Mouse (Mus musculus) right cerebral cortex, postnatal 25 days (tissue): ENCODE results near the gene Rnf214.
A peak's percentile ranks its signal among the peaks of the same experiment; 100 is the strongest.

ENCODE experiments used
- DNase-seq: peaks from one replicate; pipeline ENCODE4 v3.0.0; 2022

Gene Rnf214

DNA sequence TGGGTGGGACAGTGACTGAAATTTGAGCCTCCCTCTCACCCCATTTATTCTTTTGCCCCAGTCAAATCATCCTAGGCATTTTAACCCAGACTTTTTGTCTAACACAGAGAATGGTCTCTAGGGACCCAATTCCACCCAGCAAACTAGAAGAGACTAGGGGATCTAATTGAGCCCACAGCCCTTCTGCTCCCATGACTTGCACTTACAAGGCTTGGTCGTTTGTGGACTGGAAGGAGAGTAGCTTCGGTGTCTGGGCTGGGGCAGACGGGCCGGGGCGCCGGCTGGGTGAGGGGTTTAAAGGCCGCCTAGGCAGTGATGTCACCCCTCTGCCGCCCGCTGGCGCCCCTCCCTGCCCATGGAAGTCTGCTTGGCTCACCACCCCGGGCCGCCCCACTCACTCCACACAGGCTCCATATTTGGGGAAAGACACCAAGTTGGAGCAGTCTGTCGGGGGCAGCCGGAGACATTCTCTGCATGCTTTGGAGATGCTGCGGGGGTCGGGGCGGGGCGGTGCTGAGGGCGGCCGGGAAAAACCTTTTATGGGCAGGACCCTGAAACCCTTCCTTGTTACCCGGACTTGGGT, 29.0 kb upstream of the Rnf214 start, which contains the start of gene Tagln:
Gene Tagln (minus strand): TSS at position 431 of the 583 bp plus-strand sequence.
- no peak for DNase-seq

DNA sequence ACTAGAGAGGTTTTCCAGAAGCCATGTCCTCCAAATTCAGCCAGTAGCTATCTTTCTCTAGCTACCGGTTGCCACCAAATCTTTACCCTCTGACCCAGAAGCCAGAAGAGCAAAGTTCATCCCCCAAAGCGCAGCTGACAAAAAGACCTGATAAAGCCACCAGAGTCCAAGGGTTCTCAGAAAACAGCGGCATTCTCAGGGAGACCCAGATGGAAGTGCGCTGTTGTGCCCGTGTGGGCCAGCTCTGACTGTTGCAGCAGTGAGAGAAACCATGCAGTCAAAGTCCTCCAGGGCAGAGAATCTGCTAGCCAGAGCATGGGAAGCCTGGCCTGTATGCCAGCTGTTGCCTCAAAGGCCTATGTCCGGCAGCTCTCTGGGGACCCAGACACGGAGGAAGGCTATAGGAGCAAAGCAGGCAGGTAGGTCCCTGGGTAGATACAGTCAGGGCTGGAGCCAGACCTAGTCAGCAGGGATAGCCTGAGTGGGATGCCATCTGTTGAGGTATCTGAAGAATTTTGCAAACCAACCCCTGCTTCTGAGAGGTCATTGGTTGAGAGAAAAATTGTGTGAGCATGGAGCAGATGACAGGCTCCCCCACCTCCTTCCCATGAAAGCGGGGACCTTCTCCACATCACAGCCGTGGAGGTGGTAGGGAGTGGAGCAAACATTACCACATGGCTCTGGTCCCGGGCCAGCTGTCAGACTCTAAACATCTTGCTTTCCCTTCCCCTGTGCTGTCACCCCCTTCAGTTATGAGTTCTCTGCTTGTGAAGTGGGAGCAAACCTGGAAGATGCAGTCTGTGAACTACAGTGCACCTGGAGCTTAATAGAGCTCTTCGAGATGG, 26.1 kb upstream of the Rnf214 start:
- DNase-seq = peak; percentile 45

DNA sequence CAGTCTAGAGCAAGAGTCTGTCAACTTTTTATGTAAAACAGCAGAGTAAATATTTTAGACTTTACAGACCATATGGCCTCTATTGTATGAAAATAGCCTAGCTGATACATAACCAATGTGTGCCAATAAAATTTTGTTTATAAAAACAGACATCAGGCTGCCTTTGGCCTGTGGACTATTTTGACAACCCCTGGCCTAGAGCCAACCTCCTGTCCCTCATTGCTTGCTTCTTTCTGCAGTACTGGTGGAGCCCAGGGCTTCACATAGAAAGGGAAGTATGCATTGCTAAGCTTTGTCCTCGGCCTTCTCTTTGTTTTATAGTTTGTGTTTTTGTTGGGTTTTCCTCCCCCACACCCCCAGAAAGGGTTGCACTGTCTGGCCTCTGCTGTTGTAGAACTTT, 25.2 kb upstream of the Rnf214 start:
- DNase-seq = no peak

DNA sequence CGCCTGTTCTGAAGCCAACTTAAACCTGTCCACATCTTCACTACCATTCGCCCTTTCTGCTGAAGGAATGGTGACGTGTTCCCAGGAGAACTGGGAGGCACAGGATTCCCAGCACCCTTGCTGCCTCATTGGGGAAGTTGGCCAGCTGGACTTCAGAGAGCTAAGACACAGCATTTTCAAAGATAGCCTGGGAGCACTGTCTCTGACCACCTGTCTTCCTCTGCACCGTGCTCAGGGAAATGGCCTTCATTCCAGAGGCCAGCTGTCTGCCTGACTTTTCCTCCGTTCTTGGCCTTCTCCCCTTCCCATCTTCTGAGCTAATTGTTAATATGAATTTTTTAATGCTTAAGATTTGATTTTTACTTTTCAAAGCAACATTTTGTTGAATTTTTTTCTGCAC, 22.6 kb upstream of the Rnf214 start:
- no peak for DNase-seq

- DNase-seq = no peak
Observed at GRCm38 (mm10) chr9:45919895-45920294, 13.2 kb upstream of the Rnf214 start.

- DNase-seq = peak; percentile 29
Observed at GRCm38 (mm10) chr9:45917041-45917934, 10.6 kb upstream of the Rnf214 start.

DNA sequence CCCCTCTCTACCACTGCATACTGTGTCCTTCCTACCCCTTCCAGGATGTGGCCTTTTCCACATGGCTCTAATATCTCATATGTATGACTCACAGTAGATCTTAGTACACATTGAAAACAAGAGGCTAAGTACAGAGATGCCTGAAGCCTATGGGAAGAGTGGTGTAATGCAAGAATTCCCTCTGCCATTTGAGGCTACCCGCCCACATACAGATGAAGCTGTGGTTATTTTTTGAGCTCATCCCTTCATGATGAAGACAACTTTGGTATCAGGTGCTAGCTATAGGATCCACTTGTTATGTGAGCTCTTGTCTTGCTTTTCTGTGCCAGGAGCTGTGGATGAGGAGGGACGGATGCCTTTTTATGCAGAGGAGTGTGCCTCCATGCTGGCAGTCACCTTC, 8.9 kb upstream of the Rnf214 start:
- DNase-seq = no peak

- DNase-seq = no peak
Observed at GRCm38 (mm10) chr9:45911673-45912072, 5.0 kb upstream of the Rnf214 start.

GRCm38 (mm10) chr9:45910995-45911394, 4.3 kb upstream of the Rnf214 start:
- DNase-seq = no peak

GRCm38 (mm10) chr9:45907078-45907428, 342 bp upstream of the Rnf214 start:
- no peak for DNase-seq

GRCm38 (mm10) chr9:45905811-45906237, 887 bp downstream of the Rnf214 start:
- peak; percentile 24 for DNase-seq

DNA sequence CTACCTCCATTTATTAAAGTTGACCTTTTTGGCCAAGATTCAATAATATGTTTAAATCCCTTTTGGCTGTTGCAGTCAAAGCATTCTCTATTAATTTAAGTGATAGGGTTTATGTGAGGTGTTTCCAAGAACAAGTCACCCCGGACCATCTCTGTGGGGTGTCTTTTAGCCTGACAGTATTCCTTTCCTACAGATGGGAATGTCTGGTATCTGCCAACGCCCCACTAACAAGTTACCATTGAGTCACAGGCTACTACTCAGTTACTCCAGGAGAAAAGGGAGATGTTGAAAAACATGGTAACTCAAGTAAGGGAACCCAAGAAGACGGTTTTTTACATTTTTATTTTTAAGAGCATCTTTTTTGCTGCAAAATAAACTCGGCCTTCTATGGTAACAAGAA, 1.5 kb downstream of the Rnf214 start:
- DNase-seq = no peak

DNA sequence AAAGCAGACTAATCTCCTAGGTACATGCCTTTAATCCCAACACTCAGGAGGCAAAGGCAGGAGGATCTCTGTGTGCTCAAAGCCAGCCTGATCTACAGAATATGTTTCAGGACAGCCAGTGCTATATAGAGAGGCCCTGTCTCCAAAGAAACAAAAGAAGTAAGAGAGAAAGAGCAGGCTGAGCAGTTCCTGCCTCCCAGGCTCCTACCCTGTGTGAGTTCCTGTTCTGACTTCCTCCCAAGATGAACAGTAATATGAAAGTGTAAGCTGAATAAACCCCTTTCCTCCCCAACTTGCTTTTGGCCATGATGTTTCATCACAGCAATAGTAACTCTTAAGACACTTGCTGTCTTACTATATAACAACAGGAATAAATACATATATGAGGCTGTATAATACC, 13.0 kb downstream of the Rnf214 start:
- DNase-seq = no peak

DNA sequence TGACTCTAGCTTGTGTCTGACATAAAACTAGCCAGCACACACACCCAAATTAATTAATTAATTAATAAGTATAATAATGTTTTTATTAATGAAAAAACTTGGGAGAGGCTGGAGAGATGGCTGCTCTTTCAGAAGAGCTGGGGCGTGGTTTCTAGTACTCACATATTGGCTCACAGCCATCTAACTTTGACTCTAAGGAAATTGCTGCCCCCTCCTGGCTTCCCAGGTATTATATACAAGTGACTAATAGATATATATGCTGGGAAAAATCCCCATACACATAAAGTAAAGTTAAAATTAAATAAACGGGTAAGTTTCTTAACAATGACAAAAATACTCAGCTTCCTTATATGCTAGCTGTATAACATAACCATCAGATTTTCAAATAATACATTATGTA, 28.8 kb downstream of the Rnf214 start:
- no peak for DNase-seq

DNA sequence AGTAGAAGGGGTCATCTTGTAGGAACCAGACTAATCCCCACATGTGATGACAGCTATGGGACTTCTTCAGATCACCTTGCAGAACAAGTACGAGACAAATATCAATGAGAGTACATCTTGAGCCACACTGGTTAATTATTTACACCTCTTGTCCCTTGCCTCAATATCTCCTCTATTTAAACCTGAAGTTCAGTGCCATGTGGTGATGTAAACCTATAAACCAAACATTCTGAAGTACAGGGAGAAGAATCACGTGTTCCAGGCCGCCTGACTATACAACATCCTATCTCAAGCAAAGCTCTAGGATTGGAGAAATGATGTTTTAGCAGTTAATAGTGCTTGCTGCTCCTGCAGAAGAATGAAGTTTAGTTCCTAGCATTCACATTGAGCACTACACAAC, 36.4 kb downstream of the Rnf214 start:
- DNase-seq = no peak

DNA sequence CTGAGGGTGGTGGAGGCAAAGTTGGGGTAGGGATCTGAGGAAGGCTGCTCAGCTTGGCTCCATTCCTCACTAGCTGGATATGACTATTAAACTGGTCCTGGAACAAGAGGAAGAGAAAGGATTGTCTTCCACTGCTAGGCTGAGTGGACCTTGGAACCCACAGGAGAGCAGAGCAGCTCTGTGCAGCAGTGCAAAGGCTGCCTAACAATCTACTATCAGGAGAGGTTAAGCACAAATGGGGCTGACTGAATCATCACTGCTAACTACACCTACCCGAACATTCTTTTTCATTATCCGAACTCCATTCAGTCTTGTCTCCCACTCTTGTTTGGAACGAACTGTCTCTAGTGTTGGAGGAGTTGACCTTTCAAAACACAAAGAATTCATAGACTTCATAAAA, 37.5 kb downstream of the Rnf214 start:
- no peak for DNase-seq

GRCm38 (mm10) chr9:45861813-45862212, 44.9 kb downstream of the Rnf214 start:
- DNase-seq = no peak

- DNase-seq = no peak
Observed at GRCm38 (mm10) chr9:45859364-45859763, 47.3 kb downstream of the Rnf214 start.

DNA sequence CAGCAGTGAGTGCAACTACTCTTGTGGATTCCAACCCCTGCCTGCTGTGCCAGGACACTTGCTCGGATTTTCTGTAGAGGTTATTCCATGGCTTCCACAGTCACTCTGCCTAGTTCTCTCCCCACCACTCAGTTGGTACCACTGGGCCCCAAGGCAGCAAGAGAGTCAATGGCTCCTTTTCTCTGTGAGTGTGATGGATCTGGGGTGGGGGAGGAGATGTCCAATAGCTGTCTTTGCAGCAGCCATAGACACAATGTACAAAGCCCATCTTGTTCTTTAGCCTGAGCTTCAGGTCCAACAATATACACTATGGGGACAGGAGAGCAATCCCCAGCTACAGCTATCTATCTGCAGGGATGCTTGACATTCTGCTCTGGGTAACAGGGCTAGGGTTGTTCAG, 52.6 kb downstream of the Rnf214 start:
- no peak for DNase-seq

- DNase-seq = no peak
Observed at GRCm38 (mm10) chr9:45853695-45854094, 53.0 kb downstream of the Rnf214 start.

DNA sequence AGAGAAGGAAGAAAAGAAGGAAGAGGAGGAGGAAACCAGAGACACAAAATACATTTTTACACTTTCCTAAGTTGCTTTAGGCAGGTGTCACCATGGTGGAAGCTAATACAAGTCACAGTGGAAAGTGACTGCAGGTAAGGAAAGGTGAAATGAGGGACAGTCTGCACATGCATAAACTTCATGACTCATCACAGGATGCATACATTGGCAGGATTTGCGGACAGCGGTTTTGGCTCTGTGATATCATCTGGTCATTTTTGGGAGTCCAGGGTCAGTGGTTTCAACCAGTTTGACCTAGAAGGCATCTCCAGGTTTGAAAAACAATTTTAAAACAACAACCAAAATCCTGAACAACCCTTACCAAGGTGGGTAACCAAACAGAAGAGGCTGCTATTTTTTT, 54.9 kb downstream of the Rnf214 start:
- no peak for DNase-seq

DNA sequence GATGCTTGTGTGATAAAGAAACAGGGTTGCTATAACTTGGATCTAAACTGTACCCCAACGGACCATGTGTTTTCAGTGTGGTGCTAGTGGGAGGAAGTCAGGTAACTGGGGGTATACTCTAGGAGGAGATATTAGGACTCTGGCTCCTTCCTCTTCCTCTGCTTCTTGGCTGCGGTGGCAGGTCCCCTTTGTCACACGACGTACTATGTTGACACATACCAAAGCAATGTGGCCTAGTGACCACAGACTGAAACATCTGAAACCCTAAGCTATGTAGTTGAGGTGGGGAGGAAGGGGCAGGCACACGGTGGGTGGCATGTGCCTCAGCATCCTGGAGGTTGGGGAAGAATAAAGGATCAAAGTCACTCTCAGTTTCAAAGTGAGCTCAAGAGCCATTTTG, 55.4 kb downstream of the Rnf214 start:
- DNase-seq = no peak

- no peak for DNase-seq
Observed at GRCm38 (mm10) chr9:45850528-45851155, 56.1 kb downstream of the Rnf214 start.
